ENCODE assay signal across 26 mouse cellular contexts in the genomic region with DNA sequence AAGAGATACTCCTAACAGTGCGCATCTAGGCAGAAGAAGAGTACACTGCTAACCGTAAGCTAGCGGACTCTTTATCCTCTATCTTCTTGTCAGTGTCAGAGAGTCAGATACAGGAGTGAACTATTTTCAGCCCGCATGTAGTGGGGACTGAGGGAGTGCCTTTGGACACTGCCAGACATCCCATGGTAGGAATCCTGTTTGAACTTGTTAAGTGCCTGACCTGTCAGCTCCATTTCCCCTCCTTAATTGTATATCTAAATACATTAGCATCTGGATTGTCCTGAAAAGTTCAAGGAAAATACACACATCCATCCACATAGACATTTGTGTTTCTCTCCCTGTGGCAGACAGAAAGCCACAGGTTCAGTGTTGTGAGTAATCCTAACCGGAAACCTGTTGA.
DNase-seq lines count a peak whose midpoint lies in the region; ATAC-seq lines count a peak whose summit lies in the region.
"Had no signal": no experiment of that assay in that cellular context is flagged by ENCODE, and none has a peak within 500 bp of the region (broad histone marks: within the 10 kb centered on the region; RNA-seq: fewer than 3 reads in every experiment).

No protein-coding gene starts in this region.

- H3K9ac ChIP-seq in heart, embryonic 11.5 days (ENCODE audit: low read depth, low read length): no peak overlapping the region
- no peak overlapping the region for H3K9ac ChIP-seq in heart, embryonic 14.5 days (ENCODE audit: low read length)
- H3K9ac ChIP-seq: embryonic facial prominence, embryonic 13.5 days; forebrain, embryonic 12.5 days; forebrain, embryonic 15.5 days; hindbrain, embryonic 13.5 days; intestine, embryonic 15.5 days had no signal

- H3K4me2 ChIP-seq in heart, embryonic 11.5 days: peak overlapping the region; percentile 45
- 0 out of 2 replicates have a peak overlapping the region, but pooled peaks have one; percentile 16 for H3K4me2 ChIP-seq in heart, embryonic 14.5 days (ENCODE audit: low read length)
- H3K4me2 ChIP-seq: embryonic facial prominence, embryonic 13.5 days; forebrain, embryonic 12.5 days; forebrain, embryonic 15.5 days; hindbrain, embryonic 13.5 days; intestine, embryonic 15.5 days had no signal

- H3K9me3 ChIP-seq in heart, embryonic 11.5 days (replicated peaks; ENCODE audit: control insufficient read depth, low read length): no peaks in the 10 kb centered on the region
- 0 out of 2 replicates have a peak, but pooled peaks cover 3% of the 10 kb centered on the region for H3K9me3 ChIP-seq in heart, embryonic 14.5 days (ENCODE audit: control insufficient read depth, low read length)
- 0 out of 2 replicates have a peak, but pooled peaks cover 3% of the 10 kb centered on the region for H3K9me3 ChIP-seq in embryonic facial prominence, embryonic 10.5 days
- H3K9me3 ChIP-seq: embryonic facial prominence, embryonic 13.5 days; forebrain, embryonic 12.5 days; forebrain, embryonic 15.5 days; hindbrain, embryonic 10.5 days; hindbrain, embryonic 13.5 days; intestine, embryonic 15.5 days had no signal

- no peak for DNase-seq in heart, adult 9 months (ENCODE audit: low spot score in 2 of 2)
- DNase-seq in heart, postnatal 4 days: no peak
- peak; percentile 32 for DNase-seq in R1 (ENCODE audit: low read depth, low spot score)
- DNase-seq in layer of hippocampus, adult 11-12 months (ENCODE audit: low spot score): no peak
- no peak for DNase-seq in embryonic facial prominence, embryonic 10.5 days (ENCODE audit: low spot score)
- DNase-seq: adrenal gland, postnatal 10 days; adrenal gland, postnatal 36 days; B cell, adult 2 months; cerebellum, adult 18-20 months; cerebellum, adult 9-10 months; cerebellum, postnatal 14 days; gastrocnemius, postnatal 25 days; heart, postnatal 14 days; kidney, adult 11 months; kidney, adult 8-10 months had no signal

- H3K36me3 ChIP-seq in heart, embryonic 11.5 days (ENCODE audit: control insufficient read depth, insufficient read depth, low read length): no peaks in the 10 kb centered on the region
- H3K36me3 ChIP-seq in heart, embryonic 14.5 days (ENCODE audit: control insufficient read depth, insufficient read depth, low read length): no peaks in the 10 kb centered on the region
- H3K36me3 ChIP-seq in embryonic facial prominence, embryonic 10.5 days (replicated peaks): no peaks in the 10 kb centered on the region
- H3K36me3 ChIP-seq: embryonic facial prominence, embryonic 13.5 days; forebrain, embryonic 12.5 days; forebrain, embryonic 15.5 days; hindbrain, embryonic 10.5 days; hindbrain, embryonic 13.5 days; intestine, embryonic 15.5 days had no signal

- WGBS in heart, embryonic 11.5 days (ENCODE audit: insufficient replicate concordance): 47% methylated on average over 5 of the region's 5 CpGs
- 33% methylated on average over 5 of the region's 5 CpGs for WGBS in heart, embryonic 14.5 days
- 89% methylated on average over 5 of the region's 5 CpGs for WGBS in embryonic facial prominence, embryonic 10.5 days

- peaks cover 3% of the 10 kb centered on the region; the same call in 1 of the 2 replicates for H3K4me1 ChIP-seq in heart, embryonic 11.5 days (ENCODE audit: control insufficient read depth, insufficient read depth, low read length)
- H3K4me1 ChIP-seq in heart, embryonic 14.5 days (ENCODE audit: control insufficient read depth in 2 of 2, insufficient read depth in 2 of 2, low read length in 2 of 2): peaks cover 0 to 3% of the 10 kb centered on the region in 2 experiments; a peak in 1 of 4 replicates
- no peaks in the 10 kb centered on the region for H3K4me1 ChIP-seq in embryonic facial prominence, embryonic 10.5 days
- H3K4me1 ChIP-seq: embryonic facial prominence, embryonic 13.5 days; forebrain, embryonic 12.5 days; forebrain, embryonic 15.5 days; hindbrain, embryonic 10.5 days; hindbrain, embryonic 13.5 days; intestine, embryonic 15.5 days had no signal

- H3K27me3 ChIP-seq in heart, embryonic 11.5 days (ENCODE audit: control insufficient read depth, insufficient read depth, low read length): no peaks in the 10 kb centered on the region
- no peaks in the 10 kb centered on the region for H3K27me3 ChIP-seq in heart, embryonic 14.5 days (ENCODE audit: control insufficient read depth, insufficient read depth, low read length)
- H3K27me3 ChIP-seq in embryonic facial prominence, embryonic 10.5 days (replicated peaks; ENCODE audit: low read depth, poor library complexity, severe bottlenecking): no peaks in the 10 kb centered on the region
- H3K27me3 ChIP-seq: CH12.LX; embryonic facial prominence, embryonic 13.5 days; forebrain, embryonic 12.5 days; forebrain, embryonic 15.5 days; hindbrain, embryonic 13.5 days; intestine, embryonic 15.5 days had no signal

- H3K27ac ChIP-seq in heart, embryonic 11.5 days (ENCODE audit: low read depth, low read length): no peak overlapping the region
- no peak overlapping the region for H3K27ac ChIP-seq in heart, embryonic 14.5 days (replicated peaks in 1 of 2; ENCODE audit: control insufficient read depth in 1 of 2, insufficient read depth in 1 of 2, low read depth in 2 of 2, low read length in 2 of 2)
- H3K27ac ChIP-seq in embryonic facial prominence, embryonic 10.5 days (replicated peaks): no peak overlapping the region
- H3K27ac ChIP-seq: embryonic facial prominence, embryonic 13.5 days; forebrain, embryonic 12.5 days; forebrain, embryonic 15.5 days; hindbrain, embryonic 10.5 days; hindbrain, embryonic 13.5 days; intestine, embryonic 15.5 days had no signal

- ATAC-seq in heart, embryonic 11.5 days (replicated peaks; ENCODE audit: insufficient number of reproducible peaks, low FRiP score, low TSS enrichment): no peak
- ATAC-seq in heart, embryonic 14.5 days (ENCODE audit: insufficient number of reproducible peaks, insufficient read depth, low FRiP score, low read depth): no peak
- ATAC-seq: forebrain, embryonic 15.5 days; hindbrain, embryonic 16.5 days; intestine, embryonic 15.5 days had no signal

- no peak overlapping the region for H3K4me3 ChIP-seq in heart, embryonic 11.5 days (ENCODE audit: low read depth, low read length)
- H3K4me3 ChIP-seq in heart, embryonic 14.5 days (ENCODE audit: control insufficient read depth in 1 of 2, insufficient read depth in 1 of 2, low read depth in 1 of 2, low read length in 2 of 2): no peak overlapping the region
- no peak overlapping the region for H3K4me3 ChIP-seq in embryonic facial prominence, embryonic 10.5 days
- H3K4me3 ChIP-seq: embryonic facial prominence, embryonic 13.5 days; erythroblast, embryonic 14.5 days; forebrain, embryonic 12.5 days; forebrain, embryonic 15.5 days; hindbrain, embryonic 10.5 days; hindbrain, embryonic 13.5 days; intestine, embryonic 15.5 days had no signal
